Mouse (Mus musculus) olfactory bulb, adult 2 months (tissue): ENCODE measurements around the gene Homer2.

Experiments
- CTCF ChIP-seq: fragments of 200-500 bp; IDR thresholded peaks from 2 replicates; pipeline ENCODE4 v1.5.1; 2012; ENCODE audit warnings: low read depth, mild to moderate bottlenecking, low read length, moderate library complexity; ENCODE audit not compliant: insufficient read depth
- POLR2A ChIP-seq: fragments of 200-500 bp; IDR thresholded peaks from 2 replicates; pipeline ENCODE4 v1.6.1; 2012; ENCODE audit warnings: mild to moderate bottlenecking, low read depth, low read length, moderate library complexity; ENCODE audit not compliant: insufficient read depth

GRCm38 (mm10) chr7:81654946-81655718 is 52.2 kb downstream of the Homer2 start:
- no peak for TF ChIP-seq CTCF
- TF ChIP-seq POLR2A: no peak
